Mouse (Mus musculus): ENCODE data around the gene Slc36a4. TPM values are rescaled to one million over a fixed set of nuclear protein-coding genes. Genes with fewer than 3 reads are reported as not detected.

The Slc36a4 gene
- polyA plus RNA-seq, 1 experiment, result 2.4 TPM

- no peak overlapping the region for H3K27ac ChIP-seq (ENCODE audit: insufficient read depth, low read length)
- no peaks in the 10 kb centered on the region for H3K36me3 ChIP-seq (ENCODE audit: control insufficient read depth, insufficient read depth, low read length, poor library complexity, severe bottlenecking)
- H3K9ac ChIP-seq (ENCODE audit: low read depth, poor library complexity, severe bottlenecking), result no peak overlapping the region
- no peak for TF ChIP-seq EP300 (IDR thresholded peaks at IDR 0.05; ENCODE audit: insufficient read depth, low read depth, low read length)
- no peak for TF ChIP-seq CTCF (IDR thresholded peaks at IDR 0.05; ENCODE audit: low read depth, low read length)
- no peak for TF ChIP-seq POLR2A (IDR thresholded peaks at IDR 0.05; ENCODE audit: insufficient read depth, low read length)
- no peaks in the 10 kb centered on the region for H3K27me3 ChIP-seq (ENCODE audit: control insufficient read depth, insufficient read depth, low read length, poor library complexity, severe bottlenecking)
- H3K4me1 ChIP-seq (ENCODE audit: control insufficient read depth, insufficient read depth, low read length), result no peaks in the 10 kb centered on the region
- no peaks in the 10 kb centered on the region for H3K9me3 ChIP-seq (replicated peaks; ENCODE audit: control insufficient read depth, insufficient read depth, low read length, poor library complexity, severe bottlenecking)
- H3K4me3 ChIP-seq (ENCODE audit: low read depth, low read length), result no peak overlapping the region
These were observed 10.1 kb downstream of the Slc36a4 start for GRCm38 (mm10) chr9:15719594-15719993.

- Histone ChIP-seq H3K27me3 (ENCODE audit: control insufficient read depth, insufficient read depth, low read length, poor library complexity, severe bottlenecking) (no peaks in the 10 kb centered on the region), H3K4me3 (ENCODE audit: low read depth, low read length) (no peak overlapping the region), H3K9ac (ENCODE audit: low read depth, poor library complexity, severe bottlenecking) (no peak overlapping the region), H3K36me3 (ENCODE audit: control insufficient read depth, insufficient read depth, low read length, poor library complexity, severe bottlenecking) (no peaks in the 10 kb centered on the region), H3K4me1 (ENCODE audit: control insufficient read depth, insufficient read depth, low read length) (no peaks in the 10 kb centered on the region), H3K27ac (ENCODE audit: insufficient read depth, low read length) (no peak overlapping the region), H3K9me3 (replicated peaks; ENCODE audit: control insufficient read depth, insufficient read depth, low read length, poor library complexity, severe bottlenecking) (no peaks in the 10 kb centered on the region)
- no peak for TF ChIP-seq EP300 (IDR thresholded peaks at IDR 0.05; ENCODE audit: insufficient read depth, low read depth, low read length)
These were observed 11.0 kb downstream of the Slc36a4 start for GRCm38 (mm10) chr9:15720556-15720955.

- TF ChIP-seq POLR2A (IDR thresholded peaks at IDR 0.05; ENCODE audit: insufficient read depth, low read length), result no peak
- no peak for TF ChIP-seq EP300 (IDR thresholded peaks at IDR 0.05; ENCODE audit: insufficient read depth, low read depth, low read length)
- no peak for TF ChIP-seq CTCF (IDR thresholded peaks at IDR 0.05; ENCODE audit: low read depth, low read length)
- no peaks in the 10 kb centered on the region for H3K4me1 ChIP-seq (ENCODE audit: control insufficient read depth, insufficient read depth, low read length)
- no peak overlapping the region for H3K4me3 ChIP-seq (ENCODE audit: low read depth, low read length)
- no peak overlapping the region for H3K27ac ChIP-seq (ENCODE audit: insufficient read depth, low read length)
- no peak overlapping the region for H3K9ac ChIP-seq (ENCODE audit: low read depth, poor library complexity, severe bottlenecking)
- no peaks in the 10 kb centered on the region for H3K36me3 ChIP-seq (ENCODE audit: control insufficient read depth, insufficient read depth, low read length, poor library complexity, severe bottlenecking)
- H3K9me3 ChIP-seq (replicated peaks; ENCODE audit: control insufficient read depth, insufficient read depth, low read length, poor library complexity, severe bottlenecking), result no peaks in the 10 kb centered on the region
- H3K27me3 ChIP-seq (ENCODE audit: control insufficient read depth, insufficient read depth, low read length, poor library complexity, severe bottlenecking), result no peaks in the 10 kb centered on the region
These were observed 11.8 kb downstream of the Slc36a4 start for GRCm38 (mm10) chr9:15721226-15721833.

GRCm38 (mm10) chr9:15722506-15722905 lies 13.0 kb downstream of the Slc36a4 start:
- Histone ChIP-seq H3K36me3 (ENCODE audit: control insufficient read depth, insufficient read depth, low read length, poor library complexity, severe bottlenecking) (no peaks in the 10 kb centered on the region), H3K4me1 (ENCODE audit: control insufficient read depth, insufficient read depth, low read length) (no peaks in the 10 kb centered on the region), H3K9me3 (replicated peaks; ENCODE audit: control insufficient read depth, insufficient read depth, low read length, poor library complexity, severe bottlenecking) (no peaks in the 10 kb centered on the region; the same call in 1 of the 2 replicates), H3K4me3 (ENCODE audit: low read depth, low read length) (no peak overlapping the region), H3K27ac (ENCODE audit: insufficient read depth, low read length) (no peak overlapping the region), H3K9ac (ENCODE audit: low read depth, poor library complexity, severe bottlenecking) (no peak overlapping the region), H3K27me3 (ENCODE audit: control insufficient read depth, insufficient read depth, low read length, poor library complexity, severe bottlenecking) (no peaks in the 10 kb centered on the region)
- TF ChIP-seq EP300 (IDR thresholded peaks at IDR 0.05; ENCODE audit: insufficient read depth, low read depth, low read length) (no peak), POLR2A (IDR thresholded peaks at IDR 0.05; ENCODE audit: insufficient read depth, low read length) (no peak), CTCF (IDR thresholded peaks at IDR 0.05; ENCODE audit: low read depth, low read length) (no peak)

GRCm38 (mm10) chr9:15727168-15727567 lies 17.6 kb downstream of the Slc36a4 start:
- Histone ChIP-seq H3K9ac (ENCODE audit: low read depth, poor library complexity, severe bottlenecking) (no peak overlapping the region), H3K4me3 (ENCODE audit: low read depth, low read length) (no peak overlapping the region), H3K36me3 (ENCODE audit: control insufficient read depth, insufficient read depth, low read length, poor library complexity, severe bottlenecking) (no peaks in the 10 kb centered on the region), H3K27ac (ENCODE audit: insufficient read depth, low read length) (no peak overlapping the region), H3K4me1 (ENCODE audit: control insufficient read depth, insufficient read depth, low read length) (no peaks in the 10 kb centered on the region), H3K9me3 (replicated peaks; ENCODE audit: control insufficient read depth, insufficient read depth, low read length, poor library complexity, severe bottlenecking) (no peaks in the 10 kb centered on the region; the same call in 1 of the 2 replicates), H3K27me3 (ENCODE audit: control insufficient read depth, insufficient read depth, low read length, poor library complexity, severe bottlenecking) (no peaks in the 10 kb centered on the region)
- TF ChIP-seq EP300 (IDR thresholded peaks at IDR 0.05; ENCODE audit: insufficient read depth, low read depth, low read length), result no peak

- Histone ChIP-seq H3K27ac (ENCODE audit: insufficient read depth, low read length) (no peak overlapping the region), H3K36me3 (ENCODE audit: control insufficient read depth, insufficient read depth, low read length, poor library complexity, severe bottlenecking) (no peaks in the 10 kb centered on the region)
These were observed 22.5 kb downstream of the Slc36a4 start for GRCm38 (mm10) chr9:15731758-15732748.

More at GRCm38 (mm10) chr9:15731758-15732748, 22.5 kb downstream of the Slc36a4 start:
- H3K9ac ChIP-seq (ENCODE audit: low read depth, poor library complexity, severe bottlenecking), result no peak overlapping the region
- no peak overlapping the region for H3K4me3 ChIP-seq (ENCODE audit: low read depth, low read length)
- H3K27me3 ChIP-seq (ENCODE audit: control insufficient read depth, insufficient read depth, low read length, poor library complexity, severe bottlenecking), result no peaks in the 10 kb centered on the region
- H3K9me3 ChIP-seq (replicated peaks; ENCODE audit: control insufficient read depth, insufficient read depth, low read length, poor library complexity, severe bottlenecking), result no peaks in the 10 kb centered on the region
- no peaks in the 10 kb centered on the region for H3K4me1 ChIP-seq (ENCODE audit: control insufficient read depth, insufficient read depth, low read length)
- no peak for TF ChIP-seq EP300 (IDR thresholded peaks at IDR 0.05; ENCODE audit: insufficient read depth, low read depth, low read length)
- no peak for TF ChIP-seq POLR2A (IDR thresholded peaks at IDR 0.05; ENCODE audit: insufficient read depth, low read length)
- no peak for TF ChIP-seq CTCF (IDR thresholded peaks at IDR 0.05; ENCODE audit: low read depth, low read length)
